Mouse (Mus musculus) thymus, adult 2 months (tissue): ENCODE results near the gene Rtn1.

Experiments
- CTCF ChIP-seq: fragments of 200-500 bp; IDR thresholded peaks from 2 replicates; pipeline ENCODE4 v1.5.1; 2012; ENCODE audit warnings: mild to moderate bottlenecking, control low read depth, low read length, moderate library complexity, borderline replicate concordance; ENCODE audit not compliant: control insufficient read depth, poor library complexity, insufficient read depth; ENCODE audit errors: extremely low read depth
- POLR2A ChIP-seq: fragments of 200-500 bp; IDR thresholded peaks from 2 replicates; pipeline ENCODE4 v1.6.1; 2012; ENCODE audit warnings: mild to moderate bottlenecking, low read length, control low read depth, moderate library complexity; ENCODE audit not compliant: control insufficient read depth, poor library complexity, insufficient read depth; ENCODE audit errors: extremely low read depth

- TF ChIP-seq POLR2A: no peak
- no peak for TF ChIP-seq CTCF
Measured at GRCm38 (mm10) chr12:72360926-72361615, 47.8 kb downstream of the Rtn1 start.
